Mouse (Mus musculus): ENCODE results near the gene Sftpd. TPM values are rescaled to one million over a fixed set of nuclear protein-coding genes. Genes with fewer than 3 reads are reported as not detected.

The Sftpd gene
- not detected in 2 replicates for polyA plus RNA-seq (2015; fragmentation: Nextera tagmentation; extraction: Ambion mirVana)

DNA sequence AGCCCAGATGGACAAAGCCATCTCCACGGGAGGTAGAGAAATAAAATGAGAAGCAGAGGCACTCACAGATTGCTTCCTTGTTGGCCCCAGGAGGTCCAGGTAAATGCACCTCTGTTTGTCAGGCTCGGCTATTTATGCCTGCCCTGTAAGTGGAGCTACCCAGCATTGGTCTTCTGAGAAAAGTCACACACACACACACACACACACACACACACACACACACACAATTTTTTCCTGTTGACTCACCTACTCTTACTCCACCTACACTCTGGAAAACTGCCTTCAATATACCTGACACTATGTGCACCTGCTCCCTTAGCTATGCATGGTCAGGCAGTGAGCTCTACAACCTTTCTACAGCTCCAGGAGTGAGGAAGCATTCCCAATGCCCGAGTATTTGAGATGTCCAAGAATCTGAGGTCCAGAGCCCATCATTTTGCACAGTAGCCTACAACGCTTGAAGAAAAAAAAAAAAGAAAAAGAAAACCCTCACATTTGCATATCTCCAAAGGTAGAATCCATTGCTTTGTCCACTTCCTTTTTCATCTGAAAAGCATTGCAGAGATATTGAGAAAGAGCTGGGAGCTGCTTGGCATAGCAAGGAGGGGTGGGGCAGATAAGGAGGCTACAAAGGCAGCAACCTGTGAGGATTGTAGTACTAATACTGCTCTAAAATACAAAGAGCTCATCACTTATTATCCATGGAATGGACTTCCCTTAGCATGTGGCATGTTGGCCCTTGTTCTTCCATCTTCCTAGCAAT, at the start of gene Sftpd:
Gene Sftpd (minus strand): TSS at position 91 of the 763 bp plus-strand sequence.
- Histone ChIP-seq H3K9ac (no peak within 1 kb of the TSS), H3K36me3 (no peaks in the 10 kb centered on the region), H3K9me3 (no peaks in the 10 kb centered on the region), H3K4me1 (no peaks in the 10 kb centered on the region), H3K4me2 (no peak within 1 kb of the TSS), H3K27ac (replicated peaks) (no peak within 1 kb of the TSS), H3K27me3 (replicated peaks) (no peaks in the 10 kb centered on the region; the same call in 1 of the 2 replicates), H3K4me3 (no peak within 1 kb of the TSS)
- ATAC-seq (ENCODE audit: extremely low read depth, insufficient number of reproducible peaks, low FRiP score, low TSS enrichment): no peak
- 74% methylated on average over 4 of the region's 4 CpGs for WGBS

DNA sequence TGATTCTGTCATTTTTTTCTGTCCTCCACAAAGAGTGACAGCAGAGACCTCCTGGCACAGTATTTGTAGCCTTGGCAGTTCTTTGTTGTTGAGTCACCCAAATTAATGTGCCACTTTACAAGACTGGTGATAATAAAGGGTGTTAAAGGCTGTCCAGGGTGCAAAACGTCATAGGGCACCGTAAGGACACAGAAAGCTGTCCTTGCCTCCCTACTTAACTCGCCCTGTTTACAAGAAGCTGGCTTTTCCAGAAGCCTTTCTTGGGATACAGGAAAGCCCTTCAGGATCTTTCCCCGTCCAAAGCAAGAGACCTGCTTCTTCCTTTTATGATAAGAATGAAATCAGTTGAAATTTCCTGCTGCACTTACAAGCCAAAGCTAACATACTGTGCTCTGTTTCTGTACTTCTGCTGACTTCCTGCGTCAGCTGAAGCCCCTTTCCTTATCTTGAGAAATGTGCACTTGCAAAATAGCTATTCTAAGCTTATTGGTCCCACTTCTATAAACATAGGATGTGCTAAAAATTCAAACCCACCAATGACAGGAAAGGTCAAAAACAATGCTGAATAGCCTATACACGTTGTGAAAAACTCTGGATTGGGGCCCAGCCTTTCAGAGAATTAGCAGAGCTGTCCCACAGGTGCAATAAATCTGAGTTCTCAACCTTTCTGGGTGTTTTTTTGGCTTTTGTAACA, 13.2 kb upstream of the Sftpd start:
- 25% methylated on average over 6 of the region's 6 CpGs for WGBS
- no peaks in the 10 kb centered on the region for H3K36me3 ChIP-seq
- H3K9me3 ChIP-seq: no peaks in the 10 kb centered on the region
- no peak overlapping the region for H3K9ac ChIP-seq
- H3K4me3 ChIP-seq: no peak overlapping the region
- no peaks in the 10 kb centered on the region for H3K27me3 ChIP-seq (replicated peaks)
- no peak overlapping the region; the same call in 1 of the 2 replicates for H3K4me2 ChIP-seq
- H3K4me1 ChIP-seq: peaks cover 11% of the 10 kb centered on the region
- peak overlapping the region; percentile 76 for H3K27ac ChIP-seq (replicated peaks)
- ATAC-seq (ENCODE audit: extremely low read depth, insufficient number of reproducible peaks, low FRiP score, low TSS enrichment): no peak; the same call in 1 of the 2 replicates

DNA sequence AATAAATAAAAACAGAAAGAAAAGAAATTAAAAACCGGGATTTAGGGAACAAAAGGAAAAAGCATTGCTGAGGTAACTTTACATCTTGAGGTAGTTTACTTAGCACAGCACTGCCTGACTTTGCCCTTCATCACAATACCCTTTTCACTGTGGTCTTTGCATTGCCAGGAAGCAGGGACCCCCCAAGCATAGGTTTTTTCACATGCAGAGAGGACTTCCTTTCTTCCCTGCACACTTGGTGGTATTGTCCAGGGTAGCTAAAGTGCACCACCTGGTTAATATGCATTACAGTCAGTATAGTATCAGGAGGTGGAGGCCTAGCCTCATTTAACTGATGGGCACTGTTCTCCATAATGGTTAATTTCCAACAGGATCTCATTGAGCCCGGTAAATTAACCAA, 4.5 kb upstream of the Sftpd start:
- ATAC-seq (ENCODE audit: extremely low read depth, insufficient number of reproducible peaks, low FRiP score, low TSS enrichment): no peak
- no peaks in the 10 kb centered on the region for H3K27me3 ChIP-seq (replicated peaks)
- H3K27ac ChIP-seq (replicated peaks): no peak overlapping the region
- H3K36me3 ChIP-seq: no peaks in the 10 kb centered on the region
- no peak overlapping the region for H3K9ac ChIP-seq
- 75% methylated on average over 2 of the region's 2 CpGs for WGBS
- H3K4me1 ChIP-seq: no peaks in the 10 kb centered on the region
- H3K9me3 ChIP-seq: peaks cover 15% of the 10 kb centered on the region; the same call in 1 of the 2 replicates
- H3K4me2 ChIP-seq: no peak overlapping the region
- no peak overlapping the region for H3K4me3 ChIP-seq

GRCm38 (mm10) chr14:41174802-41175201, 10.1 kb downstream of the Sftpd start:
- no peaks in the 10 kb centered on the region for H3K9me3 ChIP-seq
- H3K4me1 ChIP-seq: no peaks in the 10 kb centered on the region
- no peak overlapping the region for H3K4me3 ChIP-seq
- no peak overlapping the region for H3K4me2 ChIP-seq
- no peaks in the 10 kb centered on the region for H3K27me3 ChIP-seq (replicated peaks)
- no peak overlapping the region for H3K27ac ChIP-seq (replicated peaks)
- no peak overlapping the region for H3K9ac ChIP-seq
- 78% methylated on average over 1 of the region's 1 CpGs for WGBS
- no peaks in the 10 kb centered on the region for H3K36me3 ChIP-seq
- no peak for ATAC-seq (ENCODE audit: extremely low read depth, insufficient number of reproducible peaks, low FRiP score, low TSS enrichment)

DNA sequence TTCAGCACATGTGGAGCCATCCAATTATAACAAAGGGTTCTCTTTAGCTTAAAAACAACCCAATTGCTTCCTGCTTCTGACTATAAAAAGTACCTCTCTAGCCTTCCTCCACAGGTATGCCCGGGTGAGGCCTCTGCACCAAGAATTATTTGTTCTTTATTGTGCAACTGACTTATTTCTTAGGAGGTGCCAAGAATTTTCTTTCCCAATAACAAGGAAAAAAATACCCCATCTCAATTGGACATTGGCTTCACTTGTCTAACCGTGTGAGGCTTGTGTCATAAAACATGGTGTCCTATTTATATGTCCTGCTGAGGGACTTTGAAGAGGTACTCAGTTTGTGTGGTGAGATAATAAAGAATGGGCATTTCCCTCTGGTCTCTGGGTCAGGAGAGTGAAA, 14.4 kb downstream of the Sftpd start:
- Histone ChIP-seq H3K27me3 (replicated peaks) (no peaks in the 10 kb centered on the region), H3K9me3 (no peaks in the 10 kb centered on the region), H3K36me3 (no peaks in the 10 kb centered on the region), H3K27ac (replicated peaks) (no peak overlapping the region), H3K4me3 (no peak overlapping the region), H3K9ac (no peak overlapping the region), H3K4me2 (no peak overlapping the region), H3K4me1 (peaks cover 19% of the 10 kb centered on the region)
- ATAC-seq (ENCODE audit: extremely low read depth, insufficient number of reproducible peaks, low FRiP score, low TSS enrichment): no peak
- whole genome bisulfite sequencing: 79% methylated on average over 2 of the region's 2 CpGs

GRCm38 (mm10) chr14:41168567-41168966, 16.4 kb downstream of the Sftpd start:
- WGBS: 74% methylated on average over 1 of the region's 1 CpGs
- ATAC-seq (ENCODE audit: extremely low read depth, insufficient number of reproducible peaks, low FRiP score, low TSS enrichment): no peak
- Histone ChIP-seq H3K9me3 (no peaks in the 10 kb centered on the region), H3K27me3 (replicated peaks) (no peaks in the 10 kb centered on the region), H3K27ac (replicated peaks) (no peak overlapping the region), H3K4me3 (no peak overlapping the region), H3K4me2 (no peak overlapping the region), H3K36me3 (no peaks in the 10 kb centered on the region), H3K9ac (no peak overlapping the region), H3K4me1 (peaks cover 19% of the 10 kb centered on the region)

- ATAC-seq (ENCODE audit: extremely low read depth, insufficient number of reproducible peaks, low FRiP score, low TSS enrichment): no peak
- H3K4me1 ChIP-seq: peaks cover 19% of the 10 kb centered on the region
- 32% methylated on average over 5 of the region's 5 CpGs for WGBS
- H3K9ac ChIP-seq: no peak overlapping the region
- no peaks in the 10 kb centered on the region for H3K36me3 ChIP-seq
- no peak overlapping the region for H3K27ac ChIP-seq (replicated peaks)
- no peaks in the 10 kb centered on the region for H3K27me3 ChIP-seq (replicated peaks)
- no peaks in the 10 kb centered on the region for H3K9me3 ChIP-seq
- H3K4me3 ChIP-seq: no peak overlapping the region
- H3K4me2 ChIP-seq: no peak overlapping the region
These were observed 17.7 kb downstream of the Sftpd start for GRCm38 (mm10) chr14:41167278-41167677.

- Histone ChIP-seq H3K4me1 (peaks cover 18% of the 10 kb centered on the region; the same call in 1 of the 2 replicates), H3K9me3 (no peaks in the 10 kb centered on the region), H3K36me3 (no peaks in the 10 kb centered on the region), H3K4me2 (no peak overlapping the region), H3K4me3 (no peak overlapping the region), H3K27me3 (replicated peaks) (no peaks in the 10 kb centered on the region; the same call in 1 of the 2 replicates), H3K27ac (replicated peaks) (no peak overlapping the region), H3K9ac (no peak overlapping the region)
- no peak for ATAC-seq (ENCODE audit: extremely low read depth, insufficient number of reproducible peaks, low FRiP score, low TSS enrichment)
- WGBS: 12% methylated on average over 2 of the region's 2 CpGs
These were observed 22.3 kb downstream of the Sftpd start for GRCm38 (mm10) chr14:41162663-41163062.

DNA sequence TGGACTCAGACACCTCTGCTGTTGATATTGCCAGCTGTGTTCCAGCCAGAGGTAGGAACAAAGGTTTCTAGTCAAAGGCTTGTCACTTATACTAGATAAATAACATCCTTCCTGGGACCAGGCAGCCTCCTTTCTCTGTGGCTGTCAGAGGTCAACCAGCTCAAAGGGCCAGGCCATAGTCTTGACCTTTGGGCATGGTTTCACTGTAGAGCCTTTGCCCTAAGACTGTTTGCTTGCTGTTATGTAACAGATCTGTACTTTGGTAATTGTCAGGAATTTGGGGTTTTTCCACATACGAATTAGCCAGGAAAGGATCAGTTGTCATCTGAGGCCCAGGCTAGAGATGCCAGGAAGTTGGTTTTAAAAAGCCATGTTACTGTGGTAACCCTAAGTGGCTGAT, 24.2 kb downstream of the Sftpd start:
- no peak for ATAC-seq (ENCODE audit: extremely low read depth, insufficient number of reproducible peaks, low FRiP score, low TSS enrichment)
- Histone ChIP-seq H3K27ac (replicated peaks) (no peak overlapping the region), H3K4me1 (peaks cover 10% of the 10 kb centered on the region; the same call in 1 of the 2 replicates), H3K27me3 (replicated peaks) (no peaks in the 10 kb centered on the region; the same call in 1 of the 2 replicates), H3K9me3 (no peaks in the 10 kb centered on the region), H3K36me3 (no peaks in the 10 kb centered on the region), H3K4me3 (no peak overlapping the region), H3K9ac (no peak overlapping the region), H3K4me2 (no peak overlapping the region)
- WGBS: 26% methylated on average over 1 of the region's 1 CpGs

GRCm38 (mm10) chr14:41160076-41160475, 24.9 kb downstream of the Sftpd start:
- no peak overlapping the region for H3K4me2 ChIP-seq
- no peak overlapping the region for H3K27ac ChIP-seq (replicated peaks)
- 71% methylated on average over 4 of the region's 4 CpGs for WGBS

GRCm38 (mm10) chr14:41151220-41151898, 33.6 kb downstream of the Sftpd start, which contains the start of gene Mbl1:
TSS of gene Mbl1 (plus strand) at chr14:41151458.
- Histone ChIP-seq H3K4me2 (no peak within 1 kb of the TSS), H3K9ac (no peak within 1 kb of the TSS), H3K4me3 (no peak within 1 kb of the TSS), H3K36me3 (no peaks in the 10 kb centered on the region), H3K27ac (replicated peaks) (no peak within 1 kb of the TSS), H3K4me1 (no peaks in the 10 kb centered on the region), H3K27me3 (replicated peaks) (no peaks in the 10 kb centered on the region), H3K9me3 (no peaks in the 10 kb centered on the region)
- ATAC-seq (ENCODE audit: extremely low read depth, insufficient number of reproducible peaks, low FRiP score, low TSS enrichment): no peak
- 82% methylated on average over 7 of the region's 7 CpGs for WGBS

More at GRCm38 (mm10) chr14:41160076-41160475, 24.9 kb downstream of the Sftpd start:
- peaks cover 10% of the 10 kb centered on the region; the same call in 1 of the 2 replicates for H3K4me1 ChIP-seq
- H3K27me3 ChIP-seq (replicated peaks): no peaks in the 10 kb centered on the region; the same call in 1 of the 2 replicates
- no peak for ATAC-seq (ENCODE audit: extremely low read depth, insufficient number of reproducible peaks, low FRiP score, low TSS enrichment)
- no peaks in the 10 kb centered on the region for H3K9me3 ChIP-seq
- H3K4me3 ChIP-seq: no peak overlapping the region
- no peak overlapping the region for H3K9ac ChIP-seq
- no peaks in the 10 kb centered on the region for H3K36me3 ChIP-seq

All from heart, embryonic 13.5 days (tissue).